Mouse (Mus musculus) CH12.LX (cell line): ENCODE data around the gene Rhbdf2. TPM values are rescaled to one million over a fixed set of nuclear protein-coding genes. Genes with fewer than 3 reads are reported as not detected.

Source experiments
- DNase-seq: peaks from one replicate; pipeline ENCODE4 v3.0.0-alpha.2; 2013; ENCODE audit errors: extremely low read depth
- H3K27ac ChIP-seq: 2 replicates; pipeline ENCODE4 v1.5.1; 2012; ENCODE audit warnings: low read depth, mild to moderate bottlenecking, control low read depth, moderate library complexity; ENCODE audit not compliant: insufficient read depth
- H3K27me3 ChIP-seq: replicated peaks from 2 replicates; pipeline ENCODE3; 2012; ENCODE audit warnings: inconsistent platforms
- H3K36me3 ChIP-seq, 2 experiments: replicated peaks in 1 of 2; 2 replicates each; pipeline versions ENCODE3 to v1.6.1; 2012; ENCODE audit warnings: inconsistent platforms in 1 of 2, low read length in 1 of 2, mild to moderate bottlenecking in 1 of 2, mixed read lengths in 1 of 2, moderate library complexity in 1 of 2; ENCODE audit not compliant: control insufficient read depth in 1 of 2, insufficient read depth in 1 of 2
- H3K4me1 ChIP-seq, 2 experiments: 2 replicates each; pipeline ENCODE4 v1.6.1; 2012; ENCODE audit warnings: inconsistent platforms in 1 of 2, moderate library complexity in 1 of 2; ENCODE audit not compliant: insufficient read depth in 2 of 2, control insufficient read depth in 1 of 2
- H3K4me2 ChIP-seq: 2 replicates; pipeline ENCODE4 v1.6.1; 2012; ENCODE audit warnings: low read depth, mild to moderate bottlenecking, control low read depth; ENCODE audit not compliant: poor library complexity, insufficient read depth, severe bottlenecking
- H3K4me3 ChIP-seq, 3 experiments: fragments of 150-350 bp in 1 of 3; sonication (generic) in 1 of 3; replicated peaks in 1 of 3; 2 replicates each; pipeline versions ENCODE3 to v1.5.1; 2011 to 2012; ENCODE audit warnings: low read depth in 2 of 3, low read length in 2 of 3, mild to moderate bottlenecking in 2 of 3, moderate library complexity in 2 of 3, control low read depth in 1 of 3, improper control_type of control experiment in 1 of 3, inconsistent platforms in 1 of 3, mixed read lengths in 1 of 3; ENCODE audit not compliant: poor library complexity in 1 of 3
- H3K79me2 ChIP-seq: replicated peaks from 2 replicates; pipeline ENCODE4 v1.6.1; 2012; ENCODE audit warnings: mild to moderate bottlenecking, moderate library complexity; ENCODE audit not compliant: control insufficient read depth, poor library complexity, insufficient read depth, severe bottlenecking; ENCODE audit errors: extremely low read depth
- H3K9ac ChIP-seq: 2 replicates; pipeline ENCODE4 v1.6.1; 2012; ENCODE audit warnings: low read depth, mild to moderate bottlenecking, control low read depth, moderate library complexity; ENCODE audit not compliant: insufficient read depth
- H3K9me3 ChIP-seq: replicated peaks from 2 replicates; pipeline ENCODE3; 2012; ENCODE audit warnings: low read length, inconsistent platforms, mixed read lengths
- BHLHE40 ChIP-seq: IDR thresholded peaks from 2 replicates; pipeline ENCODE4 v1.6.1; 2011; ENCODE audit warnings: mild to moderate bottlenecking, low read depth, low read length, improper control_type of control experiment
- CHD1 ChIP-seq: IDR thresholded peaks from 2 replicates; pipeline ENCODE4 v1.6.1; 2012; ENCODE audit warnings: low read depth, low read length, improper control_type of control experiment, inconsistent platforms
- CHD2 ChIP-seq: IDR thresholded peaks from 2 replicates; pipeline ENCODE4 v1.6.1; 2011; ENCODE audit warnings: low read length, improper control_type of control experiment
- CTCF ChIP-seq, 2 experiments: IDR thresholded peaks in 1 of 2; conservative IDR thresholded peaks in 1 of 2; 2 replicates each; pipeline ENCODE4 v1.5.1; 2011 to 2012; ENCODE audit warnings: low read depth in 2 of 2, low read length in 2 of 2, improper control_type of control experiment in 1 of 2, inconsistent platforms in 1 of 2, mild to moderate bottlenecking in 1 of 2, moderate library complexity in 1 of 2
- ELF1 ChIP-seq: IDR thresholded peaks from 2 replicates; pipeline ENCODE4 v1.6.1; 2014; ENCODE audit warnings: low read depth, mild to moderate bottlenecking, inconsistent platforms, low read length, improper control_type of control experiment
- ETS1 ChIP-seq: conservative IDR thresholded peaks from 2 replicates; pipeline ENCODE4 v1.6.1; 2012; ENCODE audit warnings: low read depth, mild to moderate bottlenecking, inconsistent platforms, low read length, improper control_type of control experiment, moderate library complexity
- JUN ChIP-seq: IDR thresholded peaks from 2 replicates; pipeline ENCODE4 v1.6.1; 2011; ENCODE audit warnings: low read depth, mild to moderate bottlenecking, low read length, improper control_type of control experiment, moderate library complexity; ENCODE audit not compliant: insufficient read depth
- JUND ChIP-seq: conservative IDR thresholded peaks from 2 replicates; pipeline ENCODE4 v1.6.1; 2011; ENCODE audit warnings: low read depth, low read length, improper control_type of control experiment
- KAT2A ChIP-seq: IDR thresholded peaks from 2 replicates; pipeline ENCODE4 v1.6.1; 2012; ENCODE audit warnings: low read length, improper control_type of control experiment, inconsistent platforms; ENCODE audit not compliant: insufficient replicate concordance
- MAZ ChIP-seq: IDR thresholded peaks from 2 replicates; pipeline ENCODE4 v1.6.1; 2012; ENCODE audit warnings: low read depth, mild to moderate bottlenecking, inconsistent platforms, low read length, improper control_type of control experiment, moderate library complexity
- MEF2A ChIP-seq: IDR thresholded peaks from 2 replicates; pipeline ENCODE4 v1.6.1; 2014; ENCODE audit warnings: low read depth, mild to moderate bottlenecking, inconsistent platforms, low read length, improper control_type of control experiment, borderline replicate concordance
- MXI1 ChIP-seq: IDR thresholded peaks from 2 replicates; pipeline ENCODE4 v1.6.1; 2011; ENCODE audit warnings: mild to moderate bottlenecking, low read depth, low read length, improper control_type of control experiment
- MYC ChIP-seq: IDR thresholded peaks from 2 replicates; pipeline ENCODE4 v1.6.1; 2011; ENCODE audit warnings: low read depth, mild to moderate bottlenecking, improper control_type of control experiment, low read length
- NELFE ChIP-seq: IDR thresholded peaks from 2 replicates; pipeline ENCODE4 v1.6.1; 2011; ENCODE audit warnings: low read depth, low read length, improper control_type of control experiment
- PAX5 ChIP-seq: IDR thresholded peaks from 2 replicates; pipeline ENCODE4 v1.6.1; 2012; ENCODE audit warnings: low read length, inconsistent platforms, mixed read lengths
- POLR2AphosphoS2 ChIP-seq: IDR thresholded peaks from 2 replicates; pipeline ENCODE4 v1.6.1; 2011; ENCODE audit warnings: low read depth, low read length, improper control_type of control experiment
- RAD21 ChIP-seq: IDR thresholded peaks from 2 replicates; pipeline ENCODE4 v1.6.1; 2011; ENCODE audit warnings: low read depth, mild to moderate bottlenecking, low read length, improper control_type of control experiment, moderate library complexity
- RCOR1 ChIP-seq: conservative IDR thresholded peaks from 2 replicates; pipeline ENCODE4 v1.6.1; 2012; ENCODE audit warnings: low read depth, mild to moderate bottlenecking, inconsistent platforms, low read length, improper control_type of control experiment
- SIN3A ChIP-seq: IDR thresholded peaks from 2 replicates; pipeline ENCODE4 v1.6.1; 2012; ENCODE audit warnings: low read length, improper control_type of control experiment, inconsistent platforms
- TBP ChIP-seq: conservative IDR thresholded peaks from 2 replicates; pipeline ENCODE4 v1.6.1; 2011; ENCODE audit warnings: low read depth, low read length, improper control_type of control experiment
- UBTF ChIP-seq: IDR thresholded peaks from 2 replicates; pipeline ENCODE4 v1.6.1; 2012; ENCODE audit warnings: low read depth, mild to moderate bottlenecking, inconsistent platforms, low read length, improper control_type of control experiment, moderate library complexity
- ZC3H11A ChIP-seq: IDR thresholded peaks from 2 replicates; pipeline ENCODE4 v1.6.1; 2012; ENCODE audit warnings: low read depth, mild to moderate bottlenecking, inconsistent platforms, low read length, improper control_type of control experiment
- ZKSCAN1 ChIP-seq: IDR thresholded peaks from 2 replicates; pipeline ENCODE4 v1.6.1; 2012; ENCODE audit warnings: low read depth, inconsistent platforms, low read length, improper control_type of control experiment, borderline replicate concordance
- ZMIZ1 ChIP-seq: IDR thresholded peaks from 2 replicates; pipeline ENCODE4 v1.6.1; 2012; ENCODE audit warnings: low read depth, mild to moderate bottlenecking, inconsistent platforms, low read length, improper control_type of control experiment
- dilution Hi-C: fragments of 300-500 bp; cut with MboI; formaldehyde crosslinking; loops from 2 replicates; pipeline ENCODE4 v1.14.3; 2020; ENCODE audit warnings: low sequenced_read_pairs; ENCODE audit not compliant: extremely low pct_unique_long_range_greater_than_20kb, extremely low pct_ligation_motif_present
- in situ Hi-C: fragments of 300-500 bp; cut with MboI; formaldehyde crosslinking; loops from 3 replicates; pipeline ENCODE4 v1.14.3; 2019; ENCODE audit warnings: low sequenced_read_pairs, low pct_ligation_motif_present, low pct_unique_long_range_greater_than_20kb, mixed read lengths
- polyA plus RNA-seq: library from polyadenylated mRNA; unstranded; fragments of >175 nt; gene quantifications from 2 replicates; pipeline ENCODE4 v1.2.1, GENCODE M21; 2012; ENCODE audit warnings: low read depth; ENCODE audit not compliant: insufficient read length
- total RNA-seq, 2 experiments: library from RNA; depleted of rRNA; stranded (reverse); fragments of 300-350 nt in 1 of 2; fragments of >200 nt in 1 of 2; gene quantifications; 2 replicates each; pipeline ENCODE4 v1.2.3; 2012 to 2014

Gene Rhbdf2
- total and polyA plus RNA-seq, 3 experiments = 3.1 to 14.7 (median 12.1) TPM

DNA sequence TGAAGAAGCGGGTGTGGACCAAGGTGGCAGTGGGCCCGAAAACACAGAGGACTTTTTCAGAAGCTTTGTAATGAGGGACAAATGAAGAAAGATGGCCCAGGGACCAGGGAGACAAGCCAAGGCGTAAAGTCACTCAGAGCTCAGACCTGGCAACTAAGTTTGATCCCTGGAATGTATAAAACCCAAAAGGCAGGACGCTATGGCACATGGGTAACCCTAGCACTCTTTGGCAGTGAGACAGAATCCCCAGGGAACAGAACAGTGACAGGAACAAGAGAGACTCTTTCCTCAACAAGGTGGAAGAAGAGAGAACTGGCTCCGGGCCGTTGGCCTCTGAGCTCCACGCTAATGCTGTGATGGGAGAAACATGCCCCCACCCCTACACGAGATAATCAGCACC is 24.0 kb upstream of the Rhbdf2 start:
- Histone ChIP-seq H3K27me3 (peaks cover 68% of the 10 kb centered on the region), H3K9ac (no peak overlapping the region)

GRCm38 (mm10) chr11:116649711-116650337 is 23.0 kb upstream of the Rhbdf2 start:
- no peaks in the 10 kb centered on the region for H3K79me2 ChIP-seq
- peaks cover 6 to 22% of the 10 kb centered on the region in 2 experiments; a peak in 3 of 4 replicates for H3K4me1 ChIP-seq
- dilution Hi-C loops (no loop called here), in situ Hi-C loops (loop anchor here (10.0 to 25.0 kb wide), 2 partner anchors 405 to 537 kb away; partner anchors contain the start of gene Sept9)
- H3K36me3 ChIP-seq = no peaks in the 10 kb centered on the region
- no peak overlapping the region for H3K4me3 ChIP-seq
- TF ChIP-seq JUND (no peak), CTCF (conservative IDR thresholded peaks at IDR 0.05 in 1 of 2, IDR thresholded peaks at IDR 0.05 in 1 of 2; ENCODE audit: low read depth in 2 of 2, low read length in 2 of 2) (no peak), MYC (no peak), NELFE (no peak), ELF1 (no peak)
- no peak overlapping the region for H3K4me2 ChIP-seq
- no peak overlapping the region for H3K27ac ChIP-seq
- H3K9ac ChIP-seq = no peak overlapping the region
- no peak for DNase-seq
- H3K27me3 ChIP-seq = peaks cover 73% of the 10 kb centered on the region
- H3K9me3 ChIP-seq = no peaks in the 10 kb centered on the region

More for the DNA sequence above, 24.0 kb upstream of the Rhbdf2 start:
- Histone ChIP-seq H3K27ac (no peak overlapping the region), H3K4me3 (no peak overlapping the region), H3K36me3 (no peaks in the 10 kb centered on the region), H3K4me1 (peaks cover 6 to 17% of the 10 kb centered on the region in 2 experiments; a peak in 3 of 4 replicates), H3K79me2 (no peaks in the 10 kb centered on the region), H3K9me3 (no peaks in the 10 kb centered on the region), H3K4me2 (no peak overlapping the region)
- in situ Hi-C loops (loop anchor here (25.0 kb wide), 1 partner anchor 536 kb away; the partner anchor contains the start of gene Sept9), dilution Hi-C loops (no loop called here)
- no peak for DNase-seq
- TF ChIP-seq MXI1 = no peak
- no peak for TF ChIP-seq ZMIZ1
- no peak for TF ChIP-seq TBP
- no peak for TF ChIP-seq BHLHE40
- no peak for TF ChIP-seq MAZ
- no peak for TF ChIP-seq RCOR1
- TF ChIP-seq PAX5 = no peak
- TF ChIP-seq POLR2AphosphoS2 = no peak
- TF ChIP-seq RAD21 = no peak
- TF ChIP-seq MYC = no peak
- TF ChIP-seq UBTF = no peak
- TF ChIP-seq ZKSCAN1 = no peak
- TF ChIP-seq CHD2 = no peak
- no peak for TF ChIP-seq JUN
- no peak for TF ChIP-seq ZC3H11A
- no peak for TF ChIP-seq MEF2A
- TF ChIP-seq CHD1 = no peak
- no peak for TF ChIP-seq SIN3A
- no peak for TF ChIP-seq ETS1
- TF ChIP-seq KAT2A = no peak
